Mouse (Mus musculus) kidney, adult 2 months (tissue): ENCODE measurements around the gene Glipr1. TPM values are rescaled to one million over a fixed set of nuclear protein-coding genes. Genes with fewer than 3 reads are reported as not detected.
A peak's percentile ranks its signal among the peaks of the same experiment; 100 is the strongest.

Experiments
- DNase-seq: peaks from one replicate; pipeline ENCODE4 v3.0.0; 2021
- H3K27ac ChIP-seq: fragments of 200-500 bp; 2 replicates; pipeline ENCODE4 v1.5.1; 2012; ENCODE audit warnings: low read depth, low read length, control low read depth, inconsistent platforms; ENCODE audit not compliant: insufficient read depth
- H3K27me3 ChIP-seq: fragments of 200-500 bp; replicated peaks from 2 replicates; pipeline ENCODE4 v1.6.1; 2012; ENCODE audit warnings: mild to moderate bottlenecking, moderate library complexity, low read length, inconsistent platforms; ENCODE audit not compliant: control insufficient read depth, insufficient read depth
- H3K36me3 ChIP-seq: fragments of 200-500 bp; 2 replicates; pipeline ENCODE4 v1.6.1; 2012; ENCODE audit warnings: mild to moderate bottlenecking, moderate library complexity, low read length, inconsistent platforms; ENCODE audit not compliant: control insufficient read depth, insufficient read depth
- H3K4me1 ChIP-seq: fragments of 200-500 bp; 2 replicates; pipeline ENCODE4 v1.6.1; 2011; ENCODE audit warnings: low read length; ENCODE audit not compliant: control insufficient read depth, insufficient read depth
- H3K4me3 ChIP-seq: fragments of 200-500 bp; 2 replicates; pipeline ENCODE4 v1.5.1; 2011; ENCODE audit warnings: mild to moderate bottlenecking, low read depth, low read length, control low read depth; ENCODE audit not compliant: insufficient read depth
- CTCF ChIP-seq: fragments of 200-500 bp; conservative IDR thresholded peaks from 2 replicates; pipeline ENCODE4 v1.5.1; 2011; ENCODE audit warnings: low read depth, mild to moderate bottlenecking, control low read depth, low read length, moderate library complexity, mixed read lengths; ENCODE audit not compliant: insufficient read depth, insufficient read length
- POLR2A ChIP-seq: fragments of 200-500 bp; IDR thresholded peaks from one replicate; pipeline ENCODE4 v1.6.1; 2011; ENCODE audit warnings: low read depth, low read length, control low read depth
- WGBS: fragments of 180-500 bp; shearing (Covaris S2); methylation state at CpG from one replicate; pipeline ENCODE4 v1.1.7; 2018; 5-methylcytosine and 5-hydroxymethylcytosine counted together
- polyA plus RNA-seq: library from polyadenylated mRNA; depleted of rRNA; stranded (reverse); fragments of >200 nt; gene quantifications from 2 replicates; pipeline ENCODE4 v1.2.3, GENCODE M21; 2012

Gene Glipr1
- polyA plus RNA-seq, 1 experiment = 4.9 TPM

DNA sequence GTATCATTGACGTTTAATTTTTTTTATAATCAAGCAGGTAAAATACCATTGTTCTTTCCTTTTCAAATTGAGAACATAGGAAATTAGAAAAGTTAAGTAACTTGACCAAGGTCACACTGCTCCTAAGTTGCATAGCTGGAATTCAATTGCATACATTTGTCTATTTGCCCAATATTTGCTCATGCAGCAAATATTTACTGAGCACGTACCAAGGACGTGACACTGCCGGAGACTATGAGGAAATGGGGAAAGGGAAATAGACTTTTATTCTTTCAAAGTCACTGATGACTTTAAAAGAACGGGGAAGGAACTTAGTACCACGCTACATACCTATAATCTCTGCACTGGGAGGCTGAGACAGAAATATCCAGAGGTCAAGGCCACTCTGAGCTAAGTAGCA is 42.0 kb downstream of the Glipr1 start:
- 64% methylated on average over 6 of the region's 6 CpGs for WGBS
- DNase-seq = peak; percentile 12

DNA sequence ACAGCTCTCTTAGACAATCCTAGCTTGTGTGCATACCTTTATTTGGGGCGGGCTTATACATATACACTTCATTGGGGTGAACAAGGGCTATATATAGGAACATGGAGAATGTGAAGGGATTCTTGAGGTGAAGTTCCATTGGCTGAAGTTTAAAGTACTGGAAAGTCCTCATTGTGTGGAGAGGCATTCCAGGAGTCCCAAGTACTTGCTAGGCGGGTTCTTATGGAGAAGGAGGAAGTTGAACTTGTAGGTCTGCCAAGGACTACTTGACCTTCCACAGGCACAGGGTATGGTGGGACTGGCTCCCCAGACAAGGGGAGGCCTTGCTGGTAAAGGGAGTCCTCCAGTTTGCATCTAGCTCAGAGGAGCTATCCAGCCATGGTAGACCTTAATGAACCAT is 43.1 kb downstream of the Glipr1 start:
- no peak for TF ChIP-seq POLR2A
- no peak for TF ChIP-seq CTCF
- H3K36me3 ChIP-seq = no peaks in the 10 kb centered on the region
- H3K4me1 ChIP-seq = no peaks in the 10 kb centered on the region
- 77% methylated on average over 2 of the region's 2 CpGs for WGBS
- H3K27ac ChIP-seq = no peak overlapping the region
- no peak for DNase-seq
- H3K4me3 ChIP-seq = no peak overlapping the region
- no peaks in the 10 kb centered on the region for H3K27me3 ChIP-seq

More for the DNA sequence above, 42.0 kb downstream of the Glipr1 start:
- Histone ChIP-seq H3K36me3 (no peaks in the 10 kb centered on the region), H3K27ac (peak overlapping the region; percentile 31; the same call in 1 of the 2 replicates), H3K4me1 (no peaks in the 10 kb centered on the region), H3K27me3 (no peaks in the 10 kb centered on the region), H3K4me3 (no peak overlapping the region)
- TF ChIP-seq POLR2A (no peak), CTCF (no peak)

DNA sequence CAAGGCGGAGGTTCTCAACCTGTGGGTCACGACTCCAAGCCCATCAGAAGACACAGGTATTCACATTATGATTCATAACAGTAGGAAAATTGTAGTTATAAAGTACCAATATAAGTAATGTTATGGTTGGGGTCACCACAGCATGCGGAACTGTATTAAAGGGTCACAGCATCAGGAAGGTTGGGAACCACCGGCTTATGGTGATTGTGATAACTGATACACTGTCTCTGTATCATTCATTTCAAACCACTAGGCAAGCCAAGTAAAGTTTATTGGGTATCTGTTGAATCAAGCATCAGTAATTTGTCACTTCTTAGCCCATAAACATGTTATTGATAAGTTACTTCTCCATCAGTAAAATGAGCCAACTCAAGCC is 44.4 kb downstream of the Glipr1 start:
- no peak for TF ChIP-seq CTCF
- no peak for TF ChIP-seq POLR2A
- Histone ChIP-seq H3K27me3 (no peaks in the 10 kb centered on the region), H3K27ac (no peak overlapping the region), H3K4me3 (no peak overlapping the region), H3K4me1 (no peaks in the 10 kb centered on the region), H3K36me3 (no peaks in the 10 kb centered on the region)
- DNase-seq = no peak
- 32% methylated on average over 4 of the region's 4 CpGs for WGBS

DNA sequence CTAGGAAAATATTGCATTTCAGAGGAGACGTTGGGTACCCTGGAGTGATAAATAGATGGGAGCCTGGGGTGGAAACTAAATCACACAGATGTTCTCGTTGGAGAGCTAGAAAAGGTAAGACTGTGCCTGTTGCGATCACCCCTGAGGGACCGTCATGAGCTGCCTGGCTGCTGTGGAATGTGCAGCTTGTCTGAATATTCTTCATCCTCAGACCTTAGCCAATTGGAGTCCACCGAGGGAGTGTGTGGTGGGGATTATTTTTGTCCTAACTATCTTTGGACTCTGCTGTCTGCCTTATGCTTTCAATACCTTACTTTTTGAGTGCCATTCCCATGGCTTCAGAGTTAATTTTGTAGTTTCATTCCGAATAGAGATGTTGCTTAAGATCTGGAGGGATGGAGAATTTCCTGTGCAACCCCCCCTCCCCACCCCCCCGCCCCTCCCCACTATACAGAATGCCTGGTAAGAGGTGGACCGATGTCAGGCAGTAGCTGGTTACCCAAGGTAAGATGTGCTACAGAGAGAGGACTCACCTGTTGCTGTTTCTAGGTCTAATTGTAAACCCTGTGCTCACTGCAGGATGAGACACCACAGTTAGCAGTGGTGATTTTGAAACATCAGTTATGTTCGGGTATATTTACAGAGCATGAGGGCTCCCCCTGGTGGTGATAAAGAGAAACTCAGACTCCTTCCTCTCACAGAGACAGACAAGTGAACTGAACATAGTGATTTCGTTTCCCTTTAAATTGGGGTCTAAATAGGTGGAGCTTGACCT is 45.0 kb downstream of the Glipr1 start:
- Histone ChIP-seq H3K27ac (no peak overlapping the region), H3K4me3 (no peak overlapping the region), H3K4me1 (no peaks in the 10 kb centered on the region), H3K36me3 (no peaks in the 10 kb centered on the region), H3K27me3 (no peaks in the 10 kb centered on the region)
- 58% methylated on average over 10 of the region's 10 CpGs for WGBS
- TF ChIP-seq CTCF (peak; percentile 35), POLR2A (no peak)
- peak; percentile 74 for DNase-seq

GRCm38 (mm10) chr10:111955836-111956235 is 46.6 kb downstream of the Glipr1 start:
- WGBS = 74% methylated on average over 2 of the region's 2 CpGs
- DNase-seq = no peak
- Histone ChIP-seq H3K27me3 (no peaks in the 10 kb centered on the region), H3K27ac (no peak overlapping the region), H3K4me3 (no peak overlapping the region), H3K36me3 (no peaks in the 10 kb centered on the region), H3K4me1 (no peaks in the 10 kb centered on the region)
- no peak for TF ChIP-seq POLR2A
- no peak for TF ChIP-seq CTCF

DNA sequence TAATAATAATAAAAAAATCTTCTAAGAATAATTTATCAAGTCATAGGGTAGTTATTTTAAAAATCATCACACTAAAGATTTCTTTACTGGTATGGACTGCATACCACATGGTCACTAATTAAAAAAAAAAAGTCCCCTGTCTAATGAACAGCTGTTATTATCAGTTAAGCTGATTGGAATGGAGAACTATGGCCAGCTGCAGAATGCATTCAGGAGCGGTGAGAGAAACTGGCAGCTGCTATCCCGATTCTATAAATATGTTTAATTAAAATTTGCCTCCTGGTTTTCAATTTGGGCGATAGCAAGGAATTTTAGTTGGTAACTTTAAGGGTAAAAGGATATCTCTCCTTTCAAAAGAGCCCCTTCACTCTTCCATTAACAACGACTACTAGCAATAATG is 53.4 kb downstream of the Glipr1 start:
- DNase-seq = no peak
- H3K4me1 ChIP-seq = no peaks in the 10 kb centered on the region
- no peak for TF ChIP-seq CTCF
- no peak overlapping the region for H3K4me3 ChIP-seq
- 53% methylated on average over 4 of the region's 4 CpGs for WGBS
- H3K27ac ChIP-seq = no peak overlapping the region
- H3K27me3 ChIP-seq = no peaks in the 10 kb centered on the region
- no peaks in the 10 kb centered on the region for H3K36me3 ChIP-seq

DNA sequence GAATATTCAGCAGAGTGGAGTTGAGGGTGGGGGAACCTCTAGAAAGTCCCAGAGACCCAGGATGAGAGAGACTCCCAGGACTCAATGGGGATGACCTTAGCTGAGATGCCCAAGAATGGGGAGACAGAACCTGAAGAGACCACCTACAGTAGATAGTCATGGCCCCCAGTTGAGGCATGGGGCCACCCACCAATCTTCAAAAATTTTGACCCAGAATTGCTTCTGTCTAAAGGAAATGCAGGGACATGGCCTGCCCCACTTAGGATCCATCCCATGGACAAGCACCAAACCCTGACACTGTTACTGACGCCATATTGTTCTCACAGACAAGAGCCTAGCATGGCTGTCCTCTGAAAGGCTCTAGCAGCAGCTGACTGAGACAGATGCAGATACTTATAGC is 54.4 kb downstream of the Glipr1 start:
- H3K27ac ChIP-seq = no peak overlapping the region
- no peaks in the 10 kb centered on the region for H3K27me3 ChIP-seq
- no peak overlapping the region for H3K4me3 ChIP-seq
- 98% methylated on average over 1 of the region's 1 CpGs for WGBS
- DNase-seq = no peak
- no peaks in the 10 kb centered on the region for H3K4me1 ChIP-seq
- H3K36me3 ChIP-seq = no peaks in the 10 kb centered on the region
- TF ChIP-seq CTCF = no peak
- TF ChIP-seq POLR2A = no peak

GRCm38 (mm10) chr10:111945563-111945962 is 56.9 kb downstream of the Glipr1 start:
- no peak for DNase-seq
- Histone ChIP-seq H3K4me1 (no peaks in the 10 kb centered on the region), H3K36me3 (no peaks in the 10 kb centered on the region), H3K27me3 (no peaks in the 10 kb centered on the region), H3K27ac (no peak overlapping the region), H3K4me3 (no peak overlapping the region)
- no peak for TF ChIP-seq POLR2A
- TF ChIP-seq CTCF = no peak
- 22% methylated on average over 3 of the region's 3 CpGs for WGBS
